Mouse (Mus musculus): ENCODE results near the gene Loxl3. TPM values are rescaled to one million over a fixed set of nuclear protein-coding genes. Genes with fewer than 3 reads are reported as not detected.
A peak's percentile ranks its signal among the peaks of the same experiment; 100 is the strongest.

Gene Loxl3
- polyA plus RNA-seq, 1 experiment: 14.4 TPM

- Histone ChIP-seq H3K4me3 (no peak overlapping the region), H3K4me2 (ENCODE audit: low read depth) (no peak overlapping the region), H3K79me2 (ENCODE audit: control insufficient read depth, insufficient read depth) (no peaks in the 10 kb centered on the region), H3K27me3 (ENCODE audit: control insufficient read depth, insufficient read depth, insufficient read length) (no peaks in the 10 kb centered on the region), H3K36me3 (ENCODE audit: control insufficient read depth, insufficient read depth) (no peaks in the 10 kb centered on the region), H3ac (ENCODE audit: control insufficient read depth, insufficient read length) (no peak overlapping the region)
- TF ChIP-seq REST (IDR thresholded peaks at IDR 0.05; ENCODE audit: insufficient read depth, insufficient read length): no peak
- no peak for TF ChIP-seq USF1 (IDR thresholded peaks at IDR 0.05; ENCODE audit: low read depth)
- TF ChIP-seq SRF (IDR thresholded peaks at IDR 0.05; ENCODE audit: control insufficient read depth, insufficient read length, low read depth): no peak
- no peak for TF ChIP-seq TCF12 (IDR thresholded peaks at IDR 0.05; ENCODE audit: insufficient read depth, poor library complexity, severe bottlenecking)
Observed at GRCm38 (mm10) chr6:83004309-83004708, 29.7 kb upstream of the Loxl3 start.

DNA sequence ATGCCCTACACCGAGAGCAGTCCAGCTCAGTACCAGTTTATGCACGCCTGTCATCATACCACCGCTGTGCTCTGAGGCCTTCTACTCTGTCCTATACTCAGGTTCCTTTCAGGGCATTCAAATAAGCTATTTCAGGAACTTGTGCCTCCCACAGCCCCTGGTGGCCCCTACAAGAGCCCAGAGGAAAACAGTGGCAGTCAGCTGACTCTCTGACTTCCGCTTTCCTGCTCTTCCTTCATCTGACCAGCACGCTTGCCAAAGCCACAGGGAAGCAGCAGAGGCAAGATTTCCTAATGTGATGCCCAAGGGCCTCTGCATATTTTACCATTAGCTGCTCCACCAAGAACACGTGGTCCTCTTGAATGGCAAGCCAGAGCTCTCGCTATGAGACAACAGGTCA lies 29.1 kb upstream of the Loxl3 start:
- Histone ChIP-seq H3K79me2 (ENCODE audit: control insufficient read depth, insufficient read depth) (no peaks in the 10 kb centered on the region), H3K27me3 (ENCODE audit: control insufficient read depth, insufficient read depth, insufficient read length) (no peaks in the 10 kb centered on the region), H3ac (ENCODE audit: control insufficient read depth, insufficient read length) (no peak overlapping the region), H3K4me3 (no peak overlapping the region), H3K4me2 (ENCODE audit: low read depth) (no peak overlapping the region), H3K36me3 (ENCODE audit: control insufficient read depth, insufficient read depth) (no peaks in the 10 kb centered on the region)
- TF ChIP-seq POLR2A (IDR thresholded peaks at IDR 0.05; ENCODE audit: insufficient read length, low read depth): no peak
- TF ChIP-seq MAX (IDR thresholded peaks at IDR 0.05; ENCODE audit: low read depth): no peak
- no peak for TF ChIP-seq SRF (IDR thresholded peaks at IDR 0.05; ENCODE audit: control insufficient read depth, insufficient read length, low read depth)
- TF ChIP-seq USF1 (IDR thresholded peaks at IDR 0.05; ENCODE audit: low read depth): no peak
- no peak for TF ChIP-seq CEBPB (IDR thresholded peaks at IDR 0.05; ENCODE audit: insufficient read depth, poor library complexity, severe bottlenecking)
- no peak for TF ChIP-seq REST (IDR thresholded peaks at IDR 0.05; ENCODE audit: insufficient read depth, insufficient read length)
- no peak for TF ChIP-seq MYOG (IDR thresholded peaks at IDR 0.05; ENCODE audit: control insufficient read depth in 1 of 3, insufficient read depth in 1 of 3, insufficient read length in 2 of 3, low read depth in 2 of 3)
- no peak for TF ChIP-seq POLR2AphosphoS2 (IDR thresholded peaks at IDR 0.05; ENCODE audit: insufficient read length, low read depth)
- TF ChIP-seq TCF12 (IDR thresholded peaks at IDR 0.05; ENCODE audit: insufficient read depth, poor library complexity, severe bottlenecking): no peak

GRCm38 (mm10) chr6:83005444-83006011 lies 28.4 kb upstream of the Loxl3 start:
- no peak for TF ChIP-seq MAX (IDR thresholded peaks at IDR 0.05; ENCODE audit: low read depth)
- no peak for TF ChIP-seq CEBPB (IDR thresholded peaks at IDR 0.05; ENCODE audit: insufficient read depth, poor library complexity, severe bottlenecking)
- TF ChIP-seq MYOG (IDR thresholded peaks at IDR 0.05; ENCODE audit: control insufficient read depth in 1 of 3, insufficient read depth in 1 of 3, insufficient read length in 2 of 3, low read depth in 2 of 3): no peak
- TF ChIP-seq TCF12 (IDR thresholded peaks at IDR 0.05; ENCODE audit: insufficient read depth, poor library complexity, severe bottlenecking): no peak
- TF ChIP-seq REST (IDR thresholded peaks at IDR 0.05; ENCODE audit: insufficient read depth, insufficient read length): no peak
- no peak for TF ChIP-seq POLR2A (IDR thresholded peaks at IDR 0.05; ENCODE audit: insufficient read length, low read depth)
- TF ChIP-seq TCF3 (IDR thresholded peaks at IDR 0.05; ENCODE audit: insufficient read length, low read depth): no peak
- no peak for TF ChIP-seq POLR2AphosphoS2 (IDR thresholded peaks at IDR 0.05; ENCODE audit: insufficient read length, low read depth)
- TF ChIP-seq USF1 (IDR thresholded peaks at IDR 0.05; ENCODE audit: low read depth): no peak
- no peak for TF ChIP-seq E2F4 (IDR thresholded peaks at IDR 0.05; ENCODE audit: insufficient read depth)
- no peak for TF ChIP-seq MYOD1 (IDR thresholded peaks at IDR 0.05; ENCODE audit: control insufficient read depth in 1 of 3, insufficient read length in 2 of 3, low read depth in 2 of 3)
- no peak for TF ChIP-seq SRF (IDR thresholded peaks at IDR 0.05; ENCODE audit: control insufficient read depth, insufficient read length, low read depth)
- Histone ChIP-seq H3K4me2 (ENCODE audit: low read depth) (peak overlapping the region; percentile 44), H3ac (ENCODE audit: control insufficient read depth, insufficient read length) (no peak overlapping the region), H3K36me3 (ENCODE audit: control insufficient read depth, insufficient read depth) (no peaks in the 10 kb centered on the region), H3K4me3 (no peak overlapping the region), H3K79me2 (ENCODE audit: control insufficient read depth, insufficient read depth) (no peaks in the 10 kb centered on the region), H3K27me3 (ENCODE audit: control insufficient read depth, insufficient read depth, insufficient read length) (no peaks in the 10 kb centered on the region)

DNA sequence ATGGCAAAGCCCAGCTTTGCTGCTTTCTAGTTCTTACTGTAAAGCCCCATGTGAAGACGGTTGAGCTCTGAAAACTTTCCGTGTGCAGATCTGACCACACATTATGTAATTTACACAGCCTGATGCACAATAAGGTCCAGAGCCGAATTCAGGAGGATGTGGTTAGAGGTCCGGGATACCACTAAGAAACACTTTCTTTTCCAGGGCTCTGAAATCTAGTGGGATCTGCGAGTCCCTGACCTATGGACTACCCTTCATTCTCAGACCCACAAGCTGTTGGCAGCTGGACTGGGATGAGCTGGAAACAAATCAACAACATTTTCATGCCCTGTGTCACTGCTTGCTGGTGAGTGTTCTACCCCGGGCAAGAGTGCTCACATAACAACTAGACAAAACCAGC lies 27.9 kb upstream of the Loxl3 start:
- H3K36me3 ChIP-seq (ENCODE audit: control insufficient read depth, insufficient read depth): no peaks in the 10 kb centered on the region
- no peak overlapping the region for H3ac ChIP-seq (ENCODE audit: control insufficient read depth, insufficient read length)
- TF ChIP-seq CEBPB (IDR thresholded peaks at IDR 0.05; ENCODE audit: insufficient read depth, poor library complexity, severe bottlenecking): 0 out of 2 replicates have a peak, but pooled peaks have one; percentile 11
- no peak for TF ChIP-seq TCF3 (IDR thresholded peaks at IDR 0.05; ENCODE audit: insufficient read length, low read depth)
- H3K4me2 ChIP-seq (ENCODE audit: low read depth): peak overlapping the region; percentile 44
- no peaks in the 10 kb centered on the region for H3K27me3 ChIP-seq (ENCODE audit: control insufficient read depth, insufficient read depth, insufficient read length)
- no peaks in the 10 kb centered on the region for H3K79me2 ChIP-seq (ENCODE audit: control insufficient read depth, insufficient read depth)
- H3K4me3 ChIP-seq: no peak overlapping the region

DNA sequence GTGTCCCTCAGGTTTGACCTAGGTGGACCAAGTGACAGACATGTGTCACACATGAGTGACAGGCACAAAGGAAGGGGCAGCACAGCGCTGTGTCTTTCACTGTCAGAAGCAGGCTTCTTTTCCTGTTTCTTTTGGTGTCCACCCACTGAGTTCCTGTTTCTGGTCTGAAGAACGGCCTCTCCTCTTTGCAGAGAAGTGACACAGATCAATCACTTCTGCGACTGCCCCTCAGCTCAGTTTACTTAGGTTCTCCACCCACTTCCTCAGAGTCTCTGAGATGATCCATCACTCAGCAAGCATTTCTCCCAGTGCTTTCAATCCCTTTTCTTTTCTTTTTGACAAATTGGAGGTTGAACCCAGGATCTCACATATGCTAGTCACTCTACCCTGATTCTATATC lies 25.3 kb upstream of the Loxl3 start:
- Histone ChIP-seq H3K4me2 (ENCODE audit: low read depth) (no peak overlapping the region), H3K79me2 (ENCODE audit: control insufficient read depth, insufficient read depth) (no peaks in the 10 kb centered on the region), H3K27me3 (ENCODE audit: control insufficient read depth, insufficient read depth, insufficient read length) (no peaks in the 10 kb centered on the region), H3K4me3 (no peak overlapping the region), H3K36me3 (ENCODE audit: control insufficient read depth, insufficient read depth) (no peaks in the 10 kb centered on the region), H3ac (ENCODE audit: control insufficient read depth, insufficient read length) (no peak overlapping the region)
- no peak for TF ChIP-seq REST (IDR thresholded peaks at IDR 0.05; ENCODE audit: insufficient read depth, insufficient read length)
- no peak for TF ChIP-seq MYOD1 (IDR thresholded peaks at IDR 0.05; ENCODE audit: control insufficient read depth in 1 of 3, insufficient read length in 2 of 3, low read depth in 2 of 3)
- TF ChIP-seq TCF3 (IDR thresholded peaks at IDR 0.05; ENCODE audit: insufficient read length, low read depth): no peak
- no peak for TF ChIP-seq MYOG (IDR thresholded peaks at IDR 0.05; ENCODE audit: control insufficient read depth in 1 of 3, insufficient read depth in 1 of 3, insufficient read length in 2 of 3, low read depth in 2 of 3)
- no peak for TF ChIP-seq USF1 (IDR thresholded peaks at IDR 0.05; ENCODE audit: low read depth)
- no peak for TF ChIP-seq SRF (IDR thresholded peaks at IDR 0.05; ENCODE audit: control insufficient read depth, insufficient read length, low read depth)
- no peak for TF ChIP-seq CEBPB (IDR thresholded peaks at IDR 0.05; ENCODE audit: insufficient read depth, poor library complexity, severe bottlenecking)
- TF ChIP-seq E2F4 (IDR thresholded peaks at IDR 0.05; ENCODE audit: insufficient read depth): no peak

All from myocyte (in vitro differentiated cells).